Mouse (Mus musculus) MEL (cell line): ENCODE measurements at regions not wholly inside any gene's neighbourhood (a gene's known extent, or its start where the extent isn't known, plus 50 kb on each side); places are given as distances from the start of the nearest gene placed in this dataset.

Experiments
- DNase-seq: peaks from one replicate; pipeline ENCODE4 v3.0.0; 2011; ENCODE audit warnings: low read depth, low spot score
- H3K27ac ChIP-seq: 2 replicates; pipeline ENCODE4 v1.5.1; 2012; ENCODE audit warnings: low read depth, mild to moderate bottlenecking, control low read depth, low read length, moderate library complexity; ENCODE audit not compliant: control insufficient read depth
- H3K27me3 ChIP-seq, 2 experiments: fragments of 150-350 bp in 1 of 2; sonication (generic) in 1 of 2; 2 replicates each; pipeline ENCODE4 v1.6.1; 2012; ENCODE audit warnings: low read length in 2 of 2, mild to moderate bottlenecking in 2 of 2, improper control_type of control experiment in 1 of 2, moderate library complexity in 1 of 2; ENCODE audit not compliant: insufficient read depth in 2 of 2, control insufficient read depth in 1 of 2
- H3K36me3 ChIP-seq, 2 experiments: 2 replicates each; pipeline ENCODE4 v1.6.1; 2012 to 2014; ENCODE audit warnings: low read length in 2 of 2, improper control_type of control experiment in 1 of 2, inconsistent platforms in 1 of 2, mild to moderate bottlenecking in 1 of 2; ENCODE audit not compliant: insufficient read depth in 2 of 2, control insufficient read depth in 1 of 2
- H3K4me1 ChIP-seq, 2 experiments: fragments of 150-350 bp in 1 of 2; sonication (generic) in 1 of 2; 2 replicates each; pipeline ENCODE4 v1.6.1; 2012; ENCODE audit warnings: low read length in 2 of 2, improper control_type of control experiment in 1 of 2, mild to moderate bottlenecking in 1 of 2; ENCODE audit not compliant: insufficient read depth in 2 of 2, control insufficient read depth in 1 of 2
- H3K4me3 ChIP-seq, 2 experiments: fragments of 150-350 bp in 1 of 2; sonication (generic) in 1 of 2; 2 replicates each; pipeline ENCODE4 v1.5.1; 2012; ENCODE audit warnings: low read depth in 2 of 2, low read length in 2 of 2, mild to moderate bottlenecking in 2 of 2, moderate library complexity in 2 of 2, control low read depth in 1 of 2, improper control_type of control experiment in 1 of 2; ENCODE audit not compliant: control insufficient read depth in 1 of 2, insufficient read depth in 1 of 2
- H3K79me2 ChIP-seq: 2 replicates; pipeline ENCODE4 v1.6.1; 2012; ENCODE audit warnings: mild to moderate bottlenecking, low read length, moderate library complexity; ENCODE audit not compliant: control insufficient read depth, poor library complexity, insufficient read depth
- H3K9ac ChIP-seq: 2 replicates; pipeline ENCODE4 v1.6.1; 2012; ENCODE audit warnings: low read depth, mild to moderate bottlenecking, control low read depth, low read length, moderate library complexity; ENCODE audit not compliant: control insufficient read depth, poor library complexity, severe bottlenecking
- H3K9me3 ChIP-seq: fragments of 150-350 bp; sonication (generic); replicated peaks from 2 replicates; pipeline ENCODE4 v1.6.1; 2012; ENCODE audit warnings: mild to moderate bottlenecking, low read length, improper control_type of control experiment, moderate library complexity; ENCODE audit not compliant: insufficient read depth
- CHD1 ChIP-seq: IDR thresholded peaks from 2 replicates; pipeline ENCODE4 v1.6.1; 2012; ENCODE audit warnings: low read depth, mild to moderate bottlenecking, inconsistent platforms, low read length, improper control_type of control experiment
- E2F4 ChIP-seq: IDR thresholded peaks from 2 replicates; pipeline ENCODE4 v1.6.1; 2011; ENCODE audit warnings: low read depth, low read length, improper control_type of control experiment, borderline replicate concordance
- ELF1 ChIP-seq: IDR thresholded peaks from 2 replicates; pipeline ENCODE4 v1.6.1; 2014; ENCODE audit warnings: low read depth, mild to moderate bottlenecking, inconsistent platforms, low read length, improper control_type of control experiment, moderate library complexity
- ETS1 ChIP-seq: IDR thresholded peaks from 2 replicates; pipeline ENCODE4 v1.6.1; 2012; ENCODE audit warnings: low read depth, mild to moderate bottlenecking, inconsistent platforms, low read length, improper control_type of control experiment, moderate library complexity
- GABPA ChIP-seq: IDR thresholded peaks from 2 replicates; pipeline ENCODE4 v1.6.1; 2012; ENCODE audit warnings: low read depth, mild to moderate bottlenecking, inconsistent platforms, low read length, improper control_type of control experiment, moderate library complexity
- GATA1 ChIP-seq: IDR thresholded peaks from 2 replicates; pipeline ENCODE4 v1.6.1; 2011; ENCODE audit warnings: low read depth, low read length, improper control_type of control experiment
- KAT2A ChIP-seq: conservative IDR thresholded peaks from 2 replicates; pipeline ENCODE4 v1.6.1; 2012; ENCODE audit warnings: low read depth, low read length, improper control_type of control experiment, inconsistent platforms
- MAFK ChIP-seq: IDR thresholded peaks from 2 replicates; pipeline ENCODE4 v1.6.1; 2011; ENCODE audit warnings: low read depth, mild to moderate bottlenecking, low read length, improper control_type of control experiment, borderline replicate concordance
- MAX ChIP-seq: IDR thresholded peaks from 2 replicates; pipeline ENCODE4 v1.6.1; 2011; ENCODE audit warnings: low read length, improper control_type of control experiment
- MAZ ChIP-seq: IDR thresholded peaks from 2 replicates; pipeline ENCODE4 v1.6.1; 2012; ENCODE audit warnings: low read depth, mild to moderate bottlenecking, inconsistent platforms, low read length, improper control_type of control experiment
- MEF2A ChIP-seq: IDR thresholded peaks from 2 replicates; pipeline ENCODE4 v1.6.1; 2014; ENCODE audit warnings: low read depth, mild to moderate bottlenecking, inconsistent platforms, low read length, improper control_type of control experiment; ENCODE audit not compliant: poor library complexity, insufficient replicate concordance, severe bottlenecking; ENCODE audit errors: extremely low read depth
- POLR2AphosphoS2 ChIP-seq: IDR thresholded peaks from 2 replicates; pipeline ENCODE4 v1.6.1; 2011; ENCODE audit warnings: low read length, improper control_type of control experiment
- RCOR1 ChIP-seq: IDR thresholded peaks from 2 replicates; pipeline ENCODE4 v1.6.1; 2012; ENCODE audit warnings: low read depth, mild to moderate bottlenecking, inconsistent platforms, low read length, improper control_type of control experiment
- SIN3A ChIP-seq: IDR thresholded peaks from 2 replicates; pipeline ENCODE4 v1.6.1; 2012; ENCODE audit warnings: low read length, improper control_type of control experiment, inconsistent platforms
- UBTF ChIP-seq: IDR thresholded peaks from 2 replicates; pipeline ENCODE4 v1.6.1; 2012; ENCODE audit warnings: low read depth, mild to moderate bottlenecking, inconsistent platforms, low read length, improper control_type of control experiment, moderate library complexity, borderline replicate concordance; ENCODE audit not compliant: insufficient read depth
- USF1 ChIP-seq: IDR thresholded peaks from 2 replicates; pipeline ENCODE4 v1.6.1; 2014; ENCODE audit warnings: low read depth, mild to moderate bottlenecking, inconsistent platforms, low read length, improper control_type of control experiment, moderate library complexity
- USF2 ChIP-seq, 2 experiments: IDR thresholded peaks; 2 replicates each; pipeline ENCODE4 v1.6.1; 2011 to 2012; ENCODE audit warnings: improper control_type of control experiment in 2 of 2, low read length in 2 of 2, borderline replicate concordance in 1 of 2, inconsistent platforms in 1 of 2, low read depth in 1 of 2, mild to moderate bottlenecking in 1 of 2; ENCODE audit not compliant: insufficient read depth in 1 of 2
- ZNF384 ChIP-seq: IDR thresholded peaks from 2 replicates; pipeline ENCODE4 v1.6.1; 2012; ENCODE audit warnings: low read depth, mild to moderate bottlenecking, inconsistent platforms, low read length, improper control_type of control experiment

GRCm38 (mm10) chr3:137062067-137062466, 278.8 kb upstream of the Emcn start:
- H3K4me3 ChIP-seq, result no peak overlapping the region

GRCm38 (mm10) chr3:137067336-137067735, 273.5 kb upstream of the Emcn start:
- no peak overlapping the region for H3K27ac ChIP-seq
- TF ChIP-seq ELF1 (no peak), MAZ (no peak), GABPA (no peak)
- TF ChIP-seq, all 39 proteins: peak for 0
- Histone ChIP-seq H3K9ac (no peak overlapping the region), H3K36me3 (no peaks in the 10 kb centered on the region), H3K27me3 (no peaks in the 10 kb centered on the region), H3K4me1 (no peaks in the 10 kb centered on the region), H3K9me3 (no peaks in the 10 kb centered on the region), H3K4me3 (no peak overlapping the region), H3K79me2 (no peaks in the 10 kb centered on the region)
- no peak for DNase-seq

More at GRCm38 (mm10) chr3:137062067-137062466, 278.8 kb upstream of the Emcn start:
- no peaks in the 10 kb centered on the region for H3K9me3 ChIP-seq
- no peak overlapping the region for H3K27ac ChIP-seq
- H3K36me3 ChIP-seq, result no peaks in the 10 kb centered on the region
- H3K9ac ChIP-seq, result no peak overlapping the region
- no peaks in the 10 kb centered on the region for H3K4me1 ChIP-seq
- H3K27me3 ChIP-seq, result no peaks in the 10 kb centered on the region
- TF ChIP-seq USF2 (IDR thresholded peaks at IDR 0.05; ENCODE audit: borderline replicate concordance in 1 of 2, insufficient read depth in 1 of 2, low read depth in 1 of 2, low read length in 2 of 2) (no peak), KAT2A (no peak), MEF2A (no peak), POLR2AphosphoS2 (no peak), ZNF384 (no peak), ETS1 (no peak), UBTF (no peak), E2F4 (no peak), SIN3A (no peak), MAX (no peak)
- no peak for DNase-seq
- H3K79me2 ChIP-seq, result no peaks in the 10 kb centered on the region

GRCm38 (mm10) chr3:137069334-137069733, 271.5 kb upstream of the Emcn start:
- no peaks in the 10 kb centered on the region for H3K79me2 ChIP-seq
- no peaks in the 10 kb centered on the region for H3K27me3 ChIP-seq
- no peaks in the 10 kb centered on the region for H3K9me3 ChIP-seq
- DNase-seq, result no peak
- H3K36me3 ChIP-seq, result no peaks in the 10 kb centered on the region
- no peak overlapping the region for H3K9ac ChIP-seq
- H3K4me3 ChIP-seq, result no peak overlapping the region
- H3K27ac ChIP-seq, result no peak overlapping the region
- H3K4me1 ChIP-seq, result no peaks in the 10 kb centered on the region
- no peak for TF ChIP-seq ETS1
- TF ChIP-seq ELF1, result no peak
- TF ChIP-seq MAFK, result no peak
- no peak for TF ChIP-seq POLR2AphosphoS2
- no peak for TF ChIP-seq CHD1
- no peak for TF ChIP-seq SIN3A
- no peak for TF ChIP-seq KAT2A
- TF ChIP-seq USF1, result no peak
- TF ChIP-seq RCOR1, result no peak
- no peak for TF ChIP-seq GATA1
